Mouse (Mus musculus) ES-Bruce4 (cell line): ENCODE measurements around the gene Tpsb2. TPM values are rescaled to one million over a fixed set of nuclear protein-coding genes. Genes with fewer than 3 reads are reported as not detected.

ENCODE experiments used
- H3K27ac ChIP-seq: 2 replicates; pipeline ENCODE4 v1.5.1; 2012; ENCODE audit warnings: low read length, inconsistent platforms; ENCODE audit not compliant: insufficient read depth
- H3K27me3 ChIP-seq: 2 replicates; pipeline ENCODE4 v1.6.1; 2012; ENCODE audit warnings: mild to moderate bottlenecking, low read length, inconsistent platforms; ENCODE audit not compliant: control insufficient read depth, poor library complexity, insufficient read depth, severe bottlenecking
- H3K36me3 ChIP-seq: 2 replicates; pipeline ENCODE4 v1.6.1; 2012; ENCODE audit warnings: inconsistent platforms, mild to moderate bottlenecking, low read length, moderate library complexity; ENCODE audit not compliant: control insufficient read depth, poor library complexity, insufficient read depth, severe bottlenecking
- H3K4me1 ChIP-seq: one replicate; pipeline ENCODE4 v1.8.1; 2011; ENCODE audit warnings: low read length; ENCODE audit not compliant: control insufficient read depth, insufficient read depth
- H3K4me3 ChIP-seq: 2 replicates; pipeline ENCODE4 v1.5.1; 2011; ENCODE audit warnings: low read depth, mild to moderate bottlenecking, low read length
- H3K9ac ChIP-seq: 2 replicates; pipeline ENCODE4 v1.6.1; 2012; ENCODE audit warnings: low read depth, mild to moderate bottlenecking, inconsistent platforms; ENCODE audit not compliant: poor library complexity, severe bottlenecking
- H3K9me3 ChIP-seq: replicated peaks from 2 replicates; pipeline ENCODE4 v1.6.1; 2012; ENCODE audit warnings: mild to moderate bottlenecking, low read length, inconsistent platforms; ENCODE audit not compliant: control insufficient read depth, poor library complexity, insufficient read depth, severe bottlenecking
- CTCF ChIP-seq: IDR thresholded peaks from one replicate; pipeline ENCODE4 v1.8.1; 2011; ENCODE audit warnings: low read depth, low read length
- EP300 ChIP-seq: IDR thresholded peaks from 2 replicates; pipeline ENCODE4 v1.6.1; 2011; ENCODE audit warnings: low read depth, low read length; ENCODE audit not compliant: insufficient read depth
- POLR2A ChIP-seq: IDR thresholded peaks from one replicate; pipeline ENCODE4 v1.8.1; 2011; ENCODE audit warnings: low read length; ENCODE audit not compliant: insufficient read depth
- polyA plus RNA-seq: library from polyadenylated mRNA; stranded (reverse); fragments of >200 nt; gene quantifications from 2 replicates; pipeline ENCODE4 v1.2.4, GENCODE M21; 2011; ENCODE audit warnings: low read depth; ENCODE audit not compliant: missing spikeins, insufficient read depth, insufficient read length

The Tpsb2 gene
- polyA plus RNA-seq, 1 experiment: not detected

- H3K9me3 ChIP-seq: no peaks in the 10 kb centered on the region
Observed at GRCm38 (mm10) chr17:25416219-25416618, 50.1 kb downstream of the Tpsb2 start.

GRCm38 (mm10) chr17:25417990-25418389 is 51.9 kb downstream of the Tpsb2 start:
- no peak overlapping the region for H3K9ac ChIP-seq
- no peaks in the 10 kb centered on the region for H3K36me3 ChIP-seq
- H3K27me3 ChIP-seq: no peaks in the 10 kb centered on the region
- H3K9me3 ChIP-seq: no peaks in the 10 kb centered on the region
- TF ChIP-seq POLR2A: no peak
- TF ChIP-seq CTCF: no peak
- H3K4me3 ChIP-seq: no peak overlapping the region
- H3K4me1 ChIP-seq: no peaks in the 10 kb centered on the region
- no peak overlapping the region for H3K27ac ChIP-seq

More at GRCm38 (mm10) chr17:25416219-25416618, 50.1 kb downstream of the Tpsb2 start:
- TF ChIP-seq EP300 (no peak), POLR2A (no peak), CTCF (no peak)
- Histone ChIP-seq H3K36me3 (no peaks in the 10 kb centered on the region), H3K4me3 (no peak overlapping the region), H3K27me3 (no peaks in the 10 kb centered on the region), H3K9ac (no peak overlapping the region), H3K4me1 (no peaks in the 10 kb centered on the region), H3K27ac (no peak overlapping the region)

Other genes starting within 250 kb of the Tpsb2 start
- gene Ptx4, start 245.5 kb upstream of the Tpsb2 start, polyA plus RNA-seq: not detected in 2 replicates
- gene Clcn7, start 232.9 kb upstream of the Tpsb2 start, polyA plus RNA-seq: 16.0 and 20.9 TPM in 2 replicates
- gene Ccdc154, start 203.8 kb upstream of the Tpsb2 start, polyA plus RNA-seq: not detected in 2 replicates
- not detected in 2 replicates for gene Gm38655, start 190.8 kb upstream of the Tpsb2 start, polyA plus RNA-seq
- gene BC003965, start 181.8 kb upstream of the Tpsb2 start, polyA plus RNA-seq: 13.6 and 14.9 TPM in 2 replicates
- gene Unkl, start 177.9 kb upstream of the Tpsb2 start, polyA plus RNA-seq: 21.1 and 22.9 TPM in 2 replicates
- gene Gnptg, start 126.2 kb upstream of the Tpsb2 start, polyA plus RNA-seq: 15.2 and 19.5 TPM in 2 replicates
- gene Tsr3, start 126.1 kb upstream of the Tpsb2 start, polyA plus RNA-seq: 23.5 and 25.2 TPM in 2 replicates
- 1.3 and 1.6 TPM in 2 replicates for gene Baiap3, start 109.9 kb upstream of the Tpsb2 start, polyA plus RNA-seq
- 430 and 432 TPM in 2 replicates for gene Ube2i, start 91.7 kb upstream of the Tpsb2 start, polyA plus RNA-seq
- gene Prss34, start 67.9 kb upstream of the Tpsb2 start, polyA plus RNA-seq: not detected in 2 replicates
- gene Prss28, start 57.7 kb upstream of the Tpsb2 start, polyA plus RNA-seq: not detected in 2 replicates
- gene Prss29, start 47.7 kb upstream of the Tpsb2 start, polyA plus RNA-seq: not detected in 2 replicates
- gene Tpsab1, start 20.7 kb upstream of the Tpsb2 start, polyA plus RNA-seq: not detected in 2 replicates
- gene Tpsg1, start 3.0 kb downstream of the Tpsb2 start, polyA plus RNA-seq: not detected in 2 replicates
- gene Cacna1h, start 67.5 kb downstream of the Tpsb2 start, polyA plus RNA-seq: 4.4 and 5.6 TPM in 2 replicates
- not detected in 2 replicates for gene Tekt4, start 88.3 kb downstream of the Tpsb2 start, polyA plus RNA-seq
- gene Sstr5, start 131.0 kb downstream of the Tpsb2 start, polyA plus RNA-seq: not detected in 2 replicates
- 0.32 and 0.48 TPM in 2 replicates for gene Sox8, start 204.4 kb downstream of the Tpsb2 start, polyA plus RNA-seq
- gene Lmf1, start 212.8 kb downstream of the Tpsb2 start, polyA plus RNA-seq: 15.2 and 16.1 TPM in 2 replicates